Mouse (Mus musculus): ENCODE results near the gene Tnnt1.
"Not testable (repeated sequence)": the region's sequence is repeated elsewhere in the genome, so short reads cannot be mapped to it uniquely, and the experiment has no call there.

Tnnt1 gene

GRCm38 (mm10) chr7:4516332-4517050 lies at the start of gene Tnnt1:
Tnnt1 (minus strand) TSS chr7:4516382.
- no peak for DNase-seq (ENCODE audit: low spot score)

GRCm38 (mm10) chr7:4562660-4563059 lies 46.5 kb upstream of the Tnnt1 start:
- DNase-seq (ENCODE audit: low spot score) = no peak

GRCm38 (mm10) chr7:4557167-4557560 lies 41.0 kb upstream of the Tnnt1 start:
- DNase-seq (ENCODE audit: low spot score) = no peak

GRCm38 (mm10) chr7:4556256-4557166 lies 40.3 kb upstream of the Tnnt1 start:
- peak; percentile 24 for DNase-seq (ENCODE audit: low spot score)

GRCm38 (mm10) chr7:4547221-4547641 lies 31.0 kb upstream of the Tnnt1 start, which contains the start of gene Syt5:
Syt5 (minus strand) TSS chr7:4547541.
- no peak for DNase-seq (ENCODE audit: low spot score)

- no peak for DNase-seq (ENCODE audit: low spot score)
These were observed 30.5 kb upstream of the Tnnt1 start for GRCm38 (mm10) chr7:4546591-4547131.

- no peak for DNase-seq (ENCODE audit: low spot score)
These were observed 29.9 kb upstream of the Tnnt1 start for GRCm38 (mm10) chr7:4546050-4546449.

- no peak for DNase-seq (ENCODE audit: low spot score)
These were observed 25.8 kb upstream of the Tnnt1 start for GRCm38 (mm10) chr7:4542013-4542412.

- DNase-seq (ENCODE audit: low spot score) = no peak
These were observed 25.2 kb upstream of the Tnnt1 start for GRCm38 (mm10) chr7:4541344-4541743.

GRCm38 (mm10) chr7:4539019-4539418 lies 22.8 kb upstream of the Tnnt1 start:
- no peak for DNase-seq (ENCODE audit: low spot score)

GRCm38 (mm10) chr7:4537181-4537580 lies 21.0 kb upstream of the Tnnt1 start:
- DNase-seq (ENCODE audit: low spot score) = no peak

GRCm38 (mm10) chr7:4536369-4536768 lies 20.2 kb upstream of the Tnnt1 start:
- DNase-seq (ENCODE audit: low spot score) = no peak

- peak; percentile 36 for DNase-seq (ENCODE audit: low spot score)
These were observed 16.0 kb upstream of the Tnnt1 start, which contains the start of gene Dnaaf3 for GRCm38 (mm10) chr7:4532005-4532729. Dnaaf3 (minus strand) TSS chr7:4532453.

GRCm38 (mm10) chr7:4530166-4530565 lies 14.0 kb upstream of the Tnnt1 start:
- DNase-seq (ENCODE audit: low spot score) = not testable (repeated sequence)

GRCm38 (mm10) chr7:4527302-4527689 lies 11.1 kb upstream of the Tnnt1 start:
- no peak for DNase-seq (ENCODE audit: low spot score)

GRCm38 (mm10) chr7:4526341-4527301 lies 10.4 kb upstream of the Tnnt1 start:
- no peak for DNase-seq (ENCODE audit: low spot score)

- not testable (repeated sequence) for DNase-seq (ENCODE audit: low spot score)
These were observed 8.2 kb upstream of the Tnnt1 start, which contains the start of gene Tnni3 for GRCm38 (mm10) chr7:4524212-4524922. Tnni3 (minus strand) TSS chr7:4524229.

GRCm38 (mm10) chr7:4523205-4524130 lies 7.3 kb upstream of the Tnnt1 start:
- DNase-seq (ENCODE audit: low spot score) = no peak

- no peak for DNase-seq (ENCODE audit: low spot score)
These were observed 6.1 kb upstream of the Tnnt1 start for GRCm38 (mm10) chr7:4522292-4522691.
